Mouse (Mus musculus) heart, postnatal 0 days (tissue): ENCODE results near the gene Slain1.

Experiments
- CTCF ChIP-seq: IDR thresholded peaks from 2 replicates; pipeline ENCODE4 v1.5.1; 2016; ENCODE audit warnings: antibody characterized with exemption, control low read depth, low read depth
- EP300 ChIP-seq: IDR thresholded peaks from 2 replicates; pipeline ENCODE4 v1.6.1; 2016; ENCODE audit warnings: antibody characterized with exemption, low read depth

DNA sequence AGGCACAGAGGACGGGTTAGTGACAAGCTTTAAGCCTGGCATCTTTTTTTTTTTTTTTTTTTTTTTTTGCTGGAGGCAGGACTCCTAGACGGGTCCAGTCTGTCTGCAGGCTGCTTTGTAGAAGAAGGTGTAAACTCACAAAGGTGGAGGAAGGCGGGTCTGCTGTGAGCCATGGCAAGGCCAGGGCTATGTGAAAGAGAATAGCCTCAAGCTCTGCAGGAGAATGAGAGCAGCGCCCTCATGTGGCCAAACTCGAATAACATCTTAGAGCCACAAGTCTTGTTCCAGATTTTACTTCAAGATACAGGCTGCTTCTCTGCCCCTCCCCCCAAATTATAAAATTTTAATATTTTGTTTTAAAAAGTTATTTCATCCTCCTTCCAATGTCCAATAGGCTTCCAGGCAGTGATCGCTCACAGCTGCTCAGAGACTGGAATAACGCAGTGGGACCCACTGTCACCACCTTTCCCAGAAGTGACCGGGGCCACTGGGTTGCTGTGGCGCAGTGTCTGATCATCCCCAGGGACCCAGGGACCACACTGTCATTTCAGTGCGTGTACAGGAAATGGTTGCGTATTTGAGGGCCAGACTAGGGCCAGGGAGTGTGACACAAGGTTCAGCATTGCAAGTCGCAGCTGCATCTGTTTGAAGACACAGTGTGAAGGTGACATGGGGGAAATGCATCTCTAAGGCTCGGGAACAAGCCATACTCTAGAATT lies 70.8 kb downstream of the Slain1 start:
- TF ChIP-seq CTCF: peak; percentile 47
- TF ChIP-seq EP300: no peak
